Mouse (Mus musculus) heart, adult 2 months (tissue): ENCODE data around the gene Arhgef6. TPM values are rescaled to one million over a fixed set of nuclear protein-coding genes. Genes with fewer than 3 reads are reported as not detected.

ENCODE experiments used
- DNase-seq, 2 experiments: peaks; one replicate each; pipeline ENCODE4 v3.0.0; 2021
- H3K27ac ChIP-seq: fragments of 200-600 bp; 2 replicates; pipeline ENCODE4 v1.8.1; 2022
- H3K27me3 ChIP-seq: fragments of 200-500 bp; 2 replicates; pipeline ENCODE4 v1.6.1; 2012; ENCODE audit warnings: mild to moderate bottlenecking, low read length, inconsistent platforms, mixed read lengths; ENCODE audit not compliant: control insufficient read depth, insufficient read depth
- H3K36me3 ChIP-seq: fragments of 200-500 bp; 2 replicates; pipeline ENCODE4 v1.6.1; 2012; ENCODE audit warnings: low read length, inconsistent platforms; ENCODE audit not compliant: control insufficient read depth, insufficient read depth
- H3K4me1 ChIP-seq: fragments of 200-500 bp; 2 replicates; pipeline ENCODE4 v1.6.1; 2011; ENCODE audit warnings: low read length; ENCODE audit not compliant: control insufficient read depth, insufficient read depth
- H3K4me3 ChIP-seq: fragments of 200-600 bp; 2 replicates; pipeline ENCODE4 v1.8.1; 2022
- H3K79me2 ChIP-seq: fragments of 200-500 bp; replicated peaks from 2 replicates; pipeline ENCODE4 v1.6.1; 2012; ENCODE audit warnings: mild to moderate bottlenecking, inconsistent platforms, low read length, moderate library complexity, mixed read lengths; ENCODE audit not compliant: control insufficient read depth, insufficient read depth
- H3K9ac ChIP-seq: fragments of 200-500 bp; 2 replicates; pipeline ENCODE4 v1.6.1; 2012; ENCODE audit warnings: low read depth, mild to moderate bottlenecking, control low read depth, inconsistent platforms, low read length, mixed read lengths
- CTCF ChIP-seq: fragments of 200-600 bp; IDR thresholded peaks from 2 replicates; pipeline ENCODE4 v1.8.1; 2022; ENCODE audit warnings: antibody characterized with exemption, mild to moderate bottlenecking, moderate library complexity
- EP300 ChIP-seq: fragments of 200-500 bp; IDR thresholded peaks from 2 replicates; pipeline ENCODE4 v1.6.1; 2011; ENCODE audit warnings: low read depth, low read length, control low read depth; ENCODE audit not compliant: insufficient read depth
- POLR2A ChIP-seq: fragments of 200-500 bp; IDR thresholded peaks from 2 replicates; pipeline ENCODE4 v1.6.1; 2011; ENCODE audit warnings: mild to moderate bottlenecking, low read depth, low read length, control low read depth; ENCODE audit not compliant: insufficient read depth
- WGBS: fragments of 180-500 bp; shearing (Covaris S2); methylation state at CpG from one replicate; pipeline ENCODE4 v1.1.7; 2018; 5-methylcytosine and 5-hydroxymethylcytosine counted together
- intact Hi-C: fragments of 180-260 bp; cut with DNase I; formaldehyde crosslinking; loops from one replicate; pipeline ENCODE4 v1.15.1; 2025
- polyA plus RNA-seq: library from polyadenylated mRNA; depleted of rRNA; stranded (reverse); fragments of >200 nt; gene quantifications from 2 replicates; pipeline ENCODE4 v1.2.3, GENCODE M21; 2012
- total RNA-seq, 2 experiments: library from RNA; stranded (reverse); gene quantifications; 2 replicates each; pipeline ENCODE4 v1.2.3; 2021

Gene Arhgef6
- total and polyA plus RNA-seq, 3 experiments, result 38.2 to 64.2 (median 61.5) TPM

GRCm38 (mm10) chrX:57335313-57335712 is 3.2 kb downstream of the Arhgef6 start:
- H3K36me3 ChIP-seq, result peaks cover 2% of the 10 kb centered on the region; the same call in 1 of the 2 replicates
- no peak for TF ChIP-seq POLR2A
- TF ChIP-seq CTCF, result no peak
- TF ChIP-seq EP300, result no peak
- H3K79me2 ChIP-seq, result no peaks in the 10 kb centered on the region
- intact Hi-C loops, result loop anchor here (5.0 kb wide), 1 partner anchor 57 kb away; the partner anchor contains the start of gene Rbmx
- WGBS, result 91% methylated on average over 6 of the region's 6 CpGs
- H3K27ac ChIP-seq, result no peak overlapping the region
- H3K9ac ChIP-seq, result no peak overlapping the region
- no peak for DNase-seq
- H3K27me3 ChIP-seq, result no peaks in the 10 kb centered on the region
- peaks cover 1% of the 10 kb centered on the region; the same call in 1 of the 2 replicates for H3K4me1 ChIP-seq
- no peak overlapping the region for H3K4me3 ChIP-seq

DNA sequence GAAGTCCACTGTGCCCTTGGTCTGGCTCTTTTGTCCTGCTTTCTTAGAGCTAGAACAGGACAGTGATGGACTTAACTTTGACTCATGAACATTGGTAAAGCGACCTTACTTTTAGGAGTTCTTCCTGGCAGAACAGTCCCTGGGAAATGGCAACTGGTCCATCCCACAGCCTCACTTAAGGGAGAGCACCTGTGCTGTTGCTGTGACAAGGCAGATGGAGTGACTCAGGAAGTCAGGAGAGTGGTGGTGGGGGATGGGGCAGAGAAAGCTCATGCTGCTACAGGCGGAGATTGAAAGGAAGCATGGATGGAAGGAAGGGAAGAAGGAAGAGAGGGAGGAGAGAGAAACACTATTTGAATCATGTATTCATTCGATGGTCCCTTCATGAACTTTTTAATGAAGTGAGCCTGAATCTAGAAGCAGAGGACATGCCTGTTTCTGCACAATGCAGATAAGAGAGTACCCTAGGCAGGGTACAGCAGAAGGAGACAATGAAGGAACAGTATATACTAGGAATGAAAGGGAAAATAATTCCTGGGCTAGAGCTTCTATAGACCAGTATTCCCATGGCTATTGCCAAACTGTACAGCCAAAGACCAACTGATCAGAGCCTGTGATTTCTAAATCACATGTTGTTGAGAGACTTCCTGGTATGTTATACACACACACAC is 10.7 kb downstream of the Arhgef6 start:
- H3K27me3 ChIP-seq, result no peaks in the 10 kb centered on the region
- no peak overlapping the region for H3K4me3 ChIP-seq
- H3K9ac ChIP-seq, result no peak overlapping the region
- no peak overlapping the region for H3K27ac ChIP-seq
- no peaks in the 10 kb centered on the region for H3K36me3 ChIP-seq
- peaks cover 3% of the 10 kb centered on the region for H3K4me1 ChIP-seq
- no peaks in the 10 kb centered on the region for H3K79me2 ChIP-seq
- no peak for DNase-seq
- intact Hi-C loops, result loop anchor here (10.0 kb wide), 1 partner anchor 53 kb away; no protein-coding TSS in a partner anchor
- 68% methylated on average over 3 of the region's 3 CpGs for WGBS
- TF ChIP-seq CTCF, result no peak
- no peak for TF ChIP-seq EP300
- TF ChIP-seq POLR2A, result no peak

DNA sequence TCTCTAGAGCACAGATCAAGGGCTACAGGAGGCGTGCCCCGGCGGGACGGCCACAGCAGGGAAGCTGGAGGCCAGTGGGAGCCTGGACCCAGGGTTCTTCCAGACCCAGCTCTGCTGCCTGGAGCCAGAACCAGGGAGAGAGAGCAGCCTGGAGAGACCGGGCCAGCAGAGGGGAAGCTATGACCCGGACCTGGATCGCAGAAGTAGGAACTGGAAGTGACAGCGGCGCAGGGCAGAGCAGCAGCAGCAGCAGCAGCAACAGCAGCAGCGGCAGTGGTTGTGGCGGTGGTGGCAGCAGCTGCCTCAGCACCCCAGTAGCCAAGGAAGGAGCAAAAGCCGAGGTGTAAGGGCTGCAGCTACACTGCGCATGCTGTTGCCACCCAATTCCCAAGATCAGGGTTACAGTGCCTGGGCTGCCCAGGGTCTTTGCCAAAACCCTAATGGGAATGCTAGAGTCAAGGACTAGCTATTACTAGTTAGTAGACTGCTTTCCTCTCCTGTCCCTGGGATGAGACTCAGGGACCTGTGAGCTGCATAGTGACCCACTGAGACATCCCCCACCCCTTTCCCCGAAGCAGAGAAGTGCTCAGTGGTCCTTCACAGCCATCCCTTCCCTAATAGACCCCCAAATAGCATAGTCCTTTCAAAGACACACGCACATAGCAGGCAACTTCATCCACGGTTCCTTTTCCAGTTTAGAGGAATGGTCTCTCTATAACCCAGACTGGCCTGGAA is 11.9 kb downstream of the Arhgef6 start:
- WGBS, result 30% methylated on average over 16 of the region's 16 CpGs
- TF ChIP-seq EP300 (no peak), CTCF (no peak), POLR2A (peak; percentile 45; the same call in 1 of the 2 replicates)
- peak; percentile 69 to 73 for DNase-seq
- Histone ChIP-seq H3K9ac (peak overlapping the region; percentile 90), H3K36me3 (no peaks in the 10 kb centered on the region), H3K4me3 (peak overlapping the region; percentile 62), H3K27me3 (no peaks in the 10 kb centered on the region), H3K4me1 (peaks cover 3% of the 10 kb centered on the region), H3K79me2 (no peaks in the 10 kb centered on the region), H3K27ac (peak overlapping the region; percentile 91)
- intact Hi-C loops, result loop anchor here (10.0 kb wide), 1 partner anchor 52 kb away; no protein-coding TSS in a partner anchor

GRCm38 (mm10) chrX:57325861-57326461 is 12.6 kb downstream of the Arhgef6 start:
- Histone ChIP-seq H3K4me3 (peak overlapping the region; percentile 62), H3K4me1 (peaks cover 3% of the 10 kb centered on the region), H3K27me3 (no peaks in the 10 kb centered on the region), H3K27ac (peak overlapping the region; percentile 91), H3K36me3 (no peaks in the 10 kb centered on the region), H3K79me2 (no peaks in the 10 kb centered on the region), H3K9ac (peak overlapping the region; percentile 90)
- intact Hi-C loops, result loop anchor here (10.0 kb wide), 1 partner anchor 51 kb away; no protein-coding TSS in a partner anchor
- TF ChIP-seq EP300 (no peak), POLR2A (peak; percentile 16; the same call in 1 of the 2 replicates)
- peak; percentile 65 to 68 for DNase-seq
- WGBS, result 15% methylated on average over 29 of the region's 29 CpGs

- Histone ChIP-seq H3K4me3 (no peak overlapping the region; the same call in 1 of the 2 replicates), H3K9ac (no peak overlapping the region), H3K27me3 (no peaks in the 10 kb centered on the region), H3K4me1 (peaks cover 3% of the 10 kb centered on the region), H3K27ac (peak overlapping the region; percentile 91), H3K79me2 (no peaks in the 10 kb centered on the region), H3K36me3 (no peaks in the 10 kb centered on the region)
- TF ChIP-seq EP300 (peak; percentile 22; the same call in 1 of the 2 replicates), CTCF (peak; percentile 46), POLR2A (no peak)
- whole genome bisulfite sequencing, result 37% methylated on average over 6 of the region's 6 CpGs
- peak; percentile 35 to 52 for DNase-seq
- intact Hi-C loops, result loop anchor here (10.0 kb wide), 1 partner anchor 50 kb away; no protein-coding TSS in a partner anchor
These were observed 13.6 kb downstream of the Arhgef6 start for GRCm38 (mm10) chrX:57324891-57325290.
